Mouse (Mus musculus) heart, postnatal 0 days (tissue): ENCODE data around the gene Prss2.

Experiments used
- CTCF ChIP-seq: IDR thresholded peaks from 2 replicates; pipeline ENCODE4 v1.5.1; 2016; ENCODE audit warnings: antibody characterized with exemption, control low read depth, low read depth
- EP300 ChIP-seq: IDR thresholded peaks from 2 replicates; pipeline ENCODE4 v1.6.1; 2016; ENCODE audit warnings: antibody characterized with exemption, low read depth

- TF ChIP-seq CTCF, result no peak
- TF ChIP-seq EP300, result no peak
Measured at GRCm38 (mm10) chr6:41566965-41567364, 45.4 kb downstream of the Prss2 start.
